Mouse (Mus musculus): Measurements from ENCODE around the gene Gli1. TPM values are rescaled to one million over a fixed set of nuclear protein-coding genes. Genes with fewer than 3 reads are reported as not detected.

Gene Gli1
- polyA plus RNA-seq, 1 experiment from 2014 or later: 9.2 TPM

GRCm38 (mm10) chr10:127368273-127368672 lies 26.5 kb upstream of the Gli1 start:
- WGBS: 81% methylated on average over 2 of the region's 2 CpGs
- Histone ChIP-seq H3K9ac (ENCODE audit: low read depth, low read length) (no peak overlapping the region), H3K4me3 (ENCODE audit: low read length) (no peak overlapping the region), H3K36me3 (ENCODE audit: control insufficient read depth, insufficient read depth, low read length) (no peaks in the 10 kb centered on the region), H3K27ac (ENCODE audit: low read depth, low read length) (no peak overlapping the region), H3K9me3 (ENCODE audit: control insufficient read depth, low read length) (no peaks in the 10 kb centered on the region), H3K27me3 (ENCODE audit: control insufficient read depth, insufficient read depth, low read length) (no peaks in the 10 kb centered on the region), H3K4me1 (ENCODE audit: control insufficient read depth, insufficient read depth, low read length) (peaks cover 8% of the 10 kb centered on the region), H3K4me2 (replicated peaks; ENCODE audit: low read depth, low read length) (no peak overlapping the region)
- no peak for ATAC-seq (ENCODE audit: low FRiP score, low TSS enrichment)

GRCm38 (mm10) chr10:127367116-127367515 lies 25.3 kb upstream of the Gli1 start:
- Histone ChIP-seq H3K36me3 (ENCODE audit: control insufficient read depth, insufficient read depth, low read length) (no peaks in the 10 kb centered on the region), H3K4me2 (replicated peaks; ENCODE audit: low read depth, low read length) (no peak overlapping the region), H3K9me3 (ENCODE audit: control insufficient read depth, low read length) (no peaks in the 10 kb centered on the region), H3K27ac (ENCODE audit: low read depth, low read length) (no peak overlapping the region), H3K27me3 (ENCODE audit: control insufficient read depth, insufficient read depth, low read length) (no peaks in the 10 kb centered on the region), H3K9ac (ENCODE audit: low read depth, low read length) (no peak overlapping the region), H3K4me1 (ENCODE audit: control insufficient read depth, insufficient read depth, low read length) (peaks cover 8% of the 10 kb centered on the region), H3K4me3 (ENCODE audit: low read length) (no peak overlapping the region)
- WGBS: 81% methylated on average over 5 of the region's 5 CpGs
- ATAC-seq (ENCODE audit: low FRiP score, low TSS enrichment): no peak

GRCm38 (mm10) chr10:127360714-127361113 lies 18.9 kb upstream of the Gli1 start:
- Histone ChIP-seq H3K9ac (ENCODE audit: low read depth, low read length) (no peak overlapping the region), H3K27me3 (ENCODE audit: control insufficient read depth, insufficient read depth, low read length) (no peaks in the 10 kb centered on the region), H3K4me1 (ENCODE audit: control insufficient read depth, insufficient read depth, low read length) (no peaks in the 10 kb centered on the region), H3K27ac (ENCODE audit: low read depth, low read length) (no peak overlapping the region), H3K9me3 (ENCODE audit: control insufficient read depth, low read length) (no peaks in the 10 kb centered on the region), H3K4me3 (ENCODE audit: low read length) (no peak overlapping the region), H3K36me3 (ENCODE audit: control insufficient read depth, insufficient read depth, low read length) (no peaks in the 10 kb centered on the region), H3K4me2 (replicated peaks; ENCODE audit: low read depth, low read length) (no peak overlapping the region)
- 76% methylated on average over 3 of the region's 3 CpGs for WGBS
- ATAC-seq (ENCODE audit: low FRiP score, low TSS enrichment): no peak

GRCm38 (mm10) chr10:127355336-127355735 lies 13.6 kb upstream of the Gli1 start:
- ATAC-seq (ENCODE audit: low FRiP score, low TSS enrichment): no peak

GRCm38 (mm10) chr10:127353909-127354895 lies 12.4 kb upstream of the Gli1 start, which contains the start of gene Inhbe:
Inhbe (minus strand) TSS chr10:127354411.
- Histone ChIP-seq H3K4me3 (ENCODE audit: low read length) (no peak within 1 kb of the TSS), H3K4me2 (replicated peaks; ENCODE audit: low read depth, low read length) (no peak within 1 kb of the TSS), H3K36me3 (ENCODE audit: control insufficient read depth, insufficient read depth, low read length) (no peaks in the 10 kb centered on the region), H3K27ac (ENCODE audit: low read depth, low read length) (no peak within 1 kb of the TSS), H3K9me3 (ENCODE audit: control insufficient read depth, low read length) (no peaks in the 10 kb centered on the region), H3K27me3 (ENCODE audit: control insufficient read depth, insufficient read depth, low read length) (no peaks in the 10 kb centered on the region), H3K4me1 (ENCODE audit: control insufficient read depth, insufficient read depth, low read length) (0 out of 2 replicates have a peak, but pooled peaks cover 3% of the 10 kb centered on the region), H3K9ac (ENCODE audit: low read depth, low read length) (no peak within 1 kb of the TSS)
- 86% methylated on average over 18 of the region's 18 CpGs for WGBS
- no peak for ATAC-seq (ENCODE audit: low FRiP score, low TSS enrichment)

More at GRCm38 (mm10) chr10:127355336-127355735, 13.6 kb upstream of the Gli1 start:
- Histone ChIP-seq H3K4me2 (replicated peaks; ENCODE audit: low read depth, low read length) (no peak overlapping the region), H3K4me3 (ENCODE audit: low read length) (no peak overlapping the region), H3K36me3 (ENCODE audit: control insufficient read depth, insufficient read depth, low read length) (no peaks in the 10 kb centered on the region), H3K4me1 (ENCODE audit: control insufficient read depth, insufficient read depth, low read length) (0 out of 2 replicates have a peak, but pooled peaks cover 3% of the 10 kb centered on the region), H3K27ac (ENCODE audit: low read depth, low read length) (no peak overlapping the region), H3K27me3 (ENCODE audit: control insufficient read depth, insufficient read depth, low read length) (no peaks in the 10 kb centered on the region), H3K9ac (ENCODE audit: low read depth, low read length) (no peak overlapping the region), H3K9me3 (ENCODE audit: control insufficient read depth, low read length) (no peaks in the 10 kb centered on the region)
- 71% methylated on average over 10 of the region's 10 CpGs for WGBS

- H3K27me3 ChIP-seq (ENCODE audit: control insufficient read depth, insufficient read depth, low read length): no peaks in the 10 kb centered on the region
- no peak for ATAC-seq (ENCODE audit: low FRiP score, low TSS enrichment)
- no peak overlapping the region for H3K27ac ChIP-seq (ENCODE audit: low read depth, low read length)
- 0 out of 2 replicates have a peak, but pooled peaks cover 3% of the 10 kb centered on the region for H3K4me1 ChIP-seq (ENCODE audit: control insufficient read depth, insufficient read depth, low read length)
- H3K9me3 ChIP-seq (ENCODE audit: control insufficient read depth, low read length): no peaks in the 10 kb centered on the region
- H3K36me3 ChIP-seq (ENCODE audit: control insufficient read depth, insufficient read depth, low read length): no peaks in the 10 kb centered on the region
- no peak overlapping the region for H3K9ac ChIP-seq (ENCODE audit: low read depth, low read length)
- H3K4me2 ChIP-seq (replicated peaks; ENCODE audit: low read depth, low read length): no peak overlapping the region
- WGBS: 88% methylated on average over 11 of the region's 11 CpGs
- H3K4me3 ChIP-seq (ENCODE audit: low read length): no peak overlapping the region
These were observed 11.0 kb upstream of the Gli1 start for GRCm38 (mm10) chr10:127352766-127353165.

- Histone ChIP-seq H3K27me3 (ENCODE audit: control insufficient read depth, insufficient read depth, low read length) (no peaks in the 10 kb centered on the region), H3K9me3 (ENCODE audit: control insufficient read depth, low read length) (no peaks in the 10 kb centered on the region), H3K27ac (ENCODE audit: low read depth, low read length) (no peak overlapping the region), H3K4me2 (replicated peaks; ENCODE audit: low read depth, low read length) (no peak overlapping the region), H3K9ac (ENCODE audit: low read depth, low read length) (no peak overlapping the region), H3K36me3 (ENCODE audit: control insufficient read depth, insufficient read depth, low read length) (no peaks in the 10 kb centered on the region), H3K4me1 (ENCODE audit: control insufficient read depth, insufficient read depth, low read length) (0 out of 2 replicates have a peak, but pooled peaks cover 3% of the 10 kb centered on the region), H3K4me3 (ENCODE audit: low read length) (no peak overlapping the region)
- ATAC-seq (ENCODE audit: low FRiP score, low TSS enrichment): no peak
- WGBS: 78% methylated on average over 9 of the region's 9 CpGs
These were observed 10.4 kb upstream of the Gli1 start for GRCm38 (mm10) chr10:127352187-127352586.

GRCm38 (mm10) chr10:127351719-127352118 lies 9.9 kb upstream of the Gli1 start:
- Histone ChIP-seq H3K4me2 (replicated peaks; ENCODE audit: low read depth, low read length) (no peak overlapping the region), H3K36me3 (ENCODE audit: control insufficient read depth, insufficient read depth, low read length) (no peaks in the 10 kb centered on the region), H3K9me3 (ENCODE audit: control insufficient read depth, low read length) (no peaks in the 10 kb centered on the region), H3K27me3 (ENCODE audit: control insufficient read depth, insufficient read depth, low read length) (no peaks in the 10 kb centered on the region), H3K4me1 (ENCODE audit: control insufficient read depth, insufficient read depth, low read length) (0 out of 2 replicates have a peak, but pooled peaks cover 3% of the 10 kb centered on the region), H3K4me3 (ENCODE audit: low read length) (no peak overlapping the region), H3K9ac (ENCODE audit: low read depth, low read length) (no peak overlapping the region), H3K27ac (ENCODE audit: low read depth, low read length) (no peak overlapping the region)
- ATAC-seq (ENCODE audit: low FRiP score, low TSS enrichment): no peak
- WGBS: 70% methylated on average over 8 of the region's 8 CpGs

- H3K4me1 ChIP-seq (ENCODE audit: control insufficient read depth, insufficient read depth, low read length): 0 out of 2 replicates have a peak, but pooled peaks cover 3% of the 10 kb centered on the region
- ATAC-seq (ENCODE audit: low FRiP score, low TSS enrichment): 0 out of 2 replicates have a peak, but pooled peaks have one; percentile 20
- no peak overlapping the region for H3K4me3 ChIP-seq (ENCODE audit: low read length)
- no peak overlapping the region for H3K4me2 ChIP-seq (replicated peaks; ENCODE audit: low read depth, low read length)
- no peaks in the 10 kb centered on the region for H3K36me3 ChIP-seq (ENCODE audit: control insufficient read depth, insufficient read depth, low read length)
- 80% methylated on average over 8 of the region's 8 CpGs for WGBS
- peak overlapping the region; percentile 35 for H3K9ac ChIP-seq (ENCODE audit: low read depth, low read length)
- H3K27ac ChIP-seq (ENCODE audit: low read depth, low read length): no peak overlapping the region
- H3K27me3 ChIP-seq (ENCODE audit: control insufficient read depth, insufficient read depth, low read length): no peaks in the 10 kb centered on the region
- no peaks in the 10 kb centered on the region for H3K9me3 ChIP-seq (ENCODE audit: control insufficient read depth, low read length)
These were observed 9.5 kb upstream of the Gli1 start for GRCm38 (mm10) chr10:127351285-127351595.

Measured in kidney, embryonic 14.5 days (tissue).